Mouse (Mus musculus): ENCODE results near the gene Olfr895.

Gene Olfr895

DNA sequence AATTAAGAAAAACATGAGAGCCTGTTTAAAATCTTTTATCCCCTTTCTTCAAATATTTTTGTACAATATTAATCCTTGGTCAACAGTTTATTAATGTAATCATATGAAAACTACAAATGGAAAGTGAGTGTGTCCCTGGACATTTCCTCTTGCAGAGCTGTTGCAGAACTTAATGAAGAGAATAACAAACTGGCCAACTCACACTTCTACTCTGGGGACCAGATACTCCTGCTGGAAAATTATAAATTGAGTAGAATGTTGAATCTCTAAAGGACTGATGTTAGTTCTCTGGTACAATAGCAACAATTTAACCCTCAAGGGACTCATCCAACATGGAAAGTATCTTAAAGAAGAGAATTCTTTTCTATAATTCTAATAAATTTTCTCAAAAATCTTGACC is at the start of gene Olfr895:
Olfr895 (plus strand) TSS at position 301 of the 400 bp plus-strand sequence.
- in situ Hi-C loops (cut with MseI, MboI), result no loop called here

- in situ Hi-C loops (cut with MseI, MboI), result no loop called here
Observed at GRCm38 (mm10) chr9:38252474-38252873, 15.2 kb upstream of the Olfr895 start, which contains the start of gene Olfr143. Olfr143 (plus strand) TSS chr9:38252774.

DNA sequence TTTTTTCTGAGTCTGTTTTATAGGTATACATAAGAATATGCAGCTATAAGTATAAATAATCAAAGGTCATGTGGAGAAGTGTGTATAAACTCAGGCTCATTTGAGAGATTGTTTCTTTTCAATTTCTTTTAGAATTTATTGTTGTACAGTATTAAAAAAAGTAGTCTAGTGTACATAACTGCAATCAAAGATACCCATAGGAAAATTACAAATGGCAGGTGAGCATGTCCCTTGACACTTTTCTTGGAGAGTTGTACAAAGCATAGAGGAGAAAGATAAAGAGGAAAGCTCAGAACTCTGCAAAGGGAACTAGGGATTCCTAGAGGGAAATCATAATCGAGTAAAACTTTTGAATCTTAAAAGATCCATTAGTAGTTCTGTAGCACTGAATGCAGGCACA is 23.2 kb downstream of the Olfr895 start, which contains the start of gene Olfr896-ps1:
Olfr896-ps1 (plus strand) TSS at position 301 of the 400 bp plus-strand sequence.
- in situ Hi-C loops (cut with MseI, MboI), result no loop called here

Data from mouse trophoblast stem cell (cell line).